Mouse (Mus musculus) C2C12 (cell line): ENCODE results near the gene Cbx7.

Experiments used
- CEBPB ChIP-seq: IDR thresholded peaks from one replicate; pipeline ENCODE4 v1.6.1; 2011; ENCODE audit warnings: low read depth, mild to moderate bottlenecking, control low read depth, moderate library complexity
- CTCF ChIP-seq: IDR thresholded peaks from one replicate; pipeline ENCODE4 v1.5.1; 2011; ENCODE audit not compliant: control insufficient read depth, insufficient read depth, insufficient read length
- MAX ChIP-seq: IDR thresholded peaks from one replicate; pipeline ENCODE4 v1.6.1; 2011; ENCODE audit warnings: mild to moderate bottlenecking, control low read depth
- USF1 ChIP-seq: IDR thresholded peaks from one replicate; pipeline ENCODE4 v1.6.1; 2011; ENCODE audit warnings: low read depth, mild to moderate bottlenecking, control low read depth, moderate library complexity

DNA sequence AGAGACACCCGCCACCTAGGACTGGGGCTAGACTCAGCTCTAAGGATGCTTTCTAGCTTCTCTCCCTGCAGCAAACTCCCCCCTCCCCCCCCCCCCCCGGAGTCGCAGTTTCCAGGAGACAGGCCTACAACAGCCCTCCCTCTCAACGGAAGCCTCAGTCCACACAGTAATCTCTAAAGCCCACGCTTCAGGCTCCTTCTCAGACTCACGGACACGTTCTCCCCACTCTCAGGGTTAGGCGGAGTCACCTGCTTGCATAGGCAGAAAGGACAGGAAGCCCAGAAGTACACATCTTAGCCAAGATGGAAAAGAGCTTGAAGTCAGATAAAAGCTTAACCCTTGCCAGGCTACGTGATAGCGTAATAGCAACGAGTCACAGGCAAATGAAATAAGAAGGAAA is 14.6 kb upstream of the Cbx7 start:
- TF ChIP-seq CTCF (no peak), MAX (no peak), USF1 (no peak), CEBPB (no peak)
